Comparison of ENCODE assay signal across 15 mouse cellular contexts in the genomic region with DNA sequence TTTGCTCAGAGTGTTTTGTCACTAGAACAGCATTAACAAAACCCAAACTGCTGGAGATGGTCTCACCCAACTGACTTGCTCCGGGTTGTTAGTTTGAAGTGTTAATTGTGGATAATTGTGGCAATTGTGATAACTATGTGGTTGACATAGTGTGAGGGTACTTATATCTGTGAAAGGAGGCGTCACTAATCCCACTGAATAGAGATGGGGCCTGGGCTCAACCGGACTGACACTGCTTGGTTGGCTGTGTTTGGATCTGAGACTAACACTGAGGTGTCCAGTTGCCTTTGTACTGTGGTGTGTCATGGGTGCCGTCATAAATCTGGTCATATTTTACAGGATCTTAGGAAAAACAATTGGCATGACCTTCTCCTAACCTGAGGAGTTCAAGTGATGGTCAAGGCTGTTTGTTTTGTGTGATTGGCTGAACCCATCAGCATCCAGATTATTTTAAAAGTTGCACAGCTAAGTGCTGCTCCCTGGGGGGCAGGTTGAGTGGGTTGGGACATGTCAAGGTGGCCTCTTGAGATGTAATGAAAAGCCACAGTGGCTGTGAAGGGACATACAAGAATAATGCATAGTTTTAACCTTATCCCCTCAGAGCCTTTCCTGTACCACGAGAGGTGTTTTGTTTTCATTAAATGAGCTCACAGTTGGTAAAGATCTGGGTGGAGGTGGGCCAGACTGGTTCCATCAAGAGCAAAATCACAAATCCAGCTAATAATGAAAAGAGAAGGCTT. TPM values are rescaled to one million over a fixed set of nuclear protein-coding genes. Genes with fewer than 3 reads are reported as not detected.
DNase-seq lines count a peak whose midpoint lies in the region; ATAC-seq and TF ChIP-seq lines count a peak whose summit lies in the region.
"Had no signal": no experiment of that assay in that cellular context is flagged by ENCODE, and none has a peak within 500 bp of the region (broad histone marks: within the 10 kb centered on the region; RNA-seq: fewer than 3 reads in every experiment).

No protein-coding gene starts in this region.

- H3K27ac ChIP-seq in lung, postnatal 0 days (ENCODE audit: low read length) = no peak overlapping the region
- no peak overlapping the region; the same call in 1 of the 2 replicates for H3K27ac ChIP-seq in forebrain, embryonic 16.5 days (ENCODE audit: low read length)
- H3K27ac ChIP-seq in limb, embryonic 12.5 days = peak overlapping the region; percentile 17; the same call in 1 of the 2 replicates
- H3K27ac ChIP-seq in neural tube, embryonic 15.5 days (replicated peaks) = no peak overlapping the region
- no peak overlapping the region for H3K27ac ChIP-seq in gastrocnemius, adult 2 months
- H3K27ac ChIP-seq: limb, embryonic 13.5 days had no signal

- TF ChIP-seq EP300 in lung, postnatal 0 days (IDR thresholded peaks at IDR 0.05) = no peak

- H3K9me3 ChIP-seq in lung, postnatal 0 days (ENCODE audit: low read length) = no peaks in the 10 kb centered on the region
- H3K9me3 ChIP-seq in forebrain, embryonic 16.5 days (ENCODE audit: control insufficient read depth, low read length) = no peaks in the 10 kb centered on the region
- H3K9me3 ChIP-seq in limb, embryonic 12.5 days = no peaks in the 10 kb centered on the region
- H3K9me3 ChIP-seq in neural tube, embryonic 15.5 days (replicated peaks) = no peaks in the 10 kb centered on the region
- H3K9me3 ChIP-seq: limb, embryonic 13.5 days had no signal

- DNase-seq in lung, postnatal 0 days (ENCODE audit: low spot score) = no peak
- DNase-seq in lung, postnatal 4 days = no peak
- DNase-seq in thymus, postnatal 36 days = no peak
- no peak for DNase-seq in cerebellum, adult 11 months
- no peak for DNase-seq in gastrocnemius, adult 2 months
- DNase-seq: heart, postnatal 14 days; kidney, adult 8-10 months; lung, embryonic 14.5 days; thymus, postnatal 25 days had no signal

- H3K36me3 ChIP-seq in lung, postnatal 0 days (ENCODE audit: insufficient read depth, low read length) = no peaks in the 10 kb centered on the region
- H3K36me3 ChIP-seq in forebrain, embryonic 16.5 days (ENCODE audit: control insufficient read depth, insufficient read depth) = no peaks in the 10 kb centered on the region
- H3K36me3 ChIP-seq in limb, embryonic 12.5 days = no peaks in the 10 kb centered on the region
- H3K36me3 ChIP-seq in neural tube, embryonic 15.5 days = no peaks in the 10 kb centered on the region
- H3K36me3 ChIP-seq: limb, embryonic 13.5 days had no signal

- no peak overlapping the region for H3K4me2 ChIP-seq in lung, postnatal 0 days (replicated peaks; ENCODE audit: low read depth, low read length)
- H3K4me2 ChIP-seq in forebrain, embryonic 16.5 days (ENCODE audit: low read length) = no peak overlapping the region
- no peak overlapping the region for H3K4me2 ChIP-seq in limb, embryonic 12.5 days
- no peak overlapping the region for H3K4me2 ChIP-seq in neural tube, embryonic 15.5 days
- H3K4me2 ChIP-seq: limb, embryonic 13.5 days; lung, embryonic 14.5 days had no signal

- H3K4me1 ChIP-seq in lung, postnatal 0 days (ENCODE audit: insufficient read depth, low read depth, low read length) = no peaks in the 10 kb centered on the region
- H3K4me1 ChIP-seq in forebrain, embryonic 16.5 days (replicated peaks; ENCODE audit: control insufficient read depth, insufficient read depth, low read length) = peaks cover 15% of the 10 kb centered on the region
- 0 out of 2 replicates have a peak, but pooled peaks cover 6% of the 10 kb centered on the region for H3K4me1 ChIP-seq in limb, embryonic 12.5 days (replicated peaks)
- H3K4me1 ChIP-seq in neural tube, embryonic 15.5 days = peaks cover 6% of the 10 kb centered on the region

- no peak overlapping the region for H3K4me3 ChIP-seq in lung, postnatal 0 days (ENCODE audit: low read depth, low read length)
- H3K4me3 ChIP-seq in forebrain, embryonic 16.5 days (replicated peaks; ENCODE audit: low read length) = no peak overlapping the region
- no peak overlapping the region for H3K4me3 ChIP-seq in limb, embryonic 12.5 days (replicated peaks)
- H3K4me3 ChIP-seq in neural tube, embryonic 15.5 days (replicated peaks) = no peak overlapping the region
- no peak overlapping the region for H3K4me3 ChIP-seq in gastrocnemius, adult 2 months
- H3K4me3 ChIP-seq: limb, embryonic 13.5 days had no signal

- no peak overlapping the region for H3K9ac ChIP-seq in lung, postnatal 0 days (replicated peaks; ENCODE audit: low read depth)
- H3K9ac ChIP-seq in forebrain, embryonic 16.5 days (replicated peaks; ENCODE audit: low read depth, low read length) = no peak overlapping the region
- H3K9ac ChIP-seq in limb, embryonic 12.5 days (replicated peaks) = no peak overlapping the region
- H3K9ac ChIP-seq in neural tube, embryonic 15.5 days (replicated peaks) = no peak overlapping the region
- H3K9ac ChIP-seq: limb, embryonic 13.5 days; lung, embryonic 14.5 days had no signal

- intact Hi-C loops in gastrocnemius, adult 2 months (cut with DNase I) = no loop called here

- WGBS in lung, postnatal 0 days = 50% methylated on average over 5 of the region's 5 CpGs
- WGBS in forebrain, embryonic 16.5 days = 7% methylated on average over 5 of the region's 5 CpGs
- 54% methylated on average over 5 of the region's 5 CpGs for WGBS in limb, embryonic 12.5 days
- WGBS in neural tube, embryonic 15.5 days = 18% methylated on average over 5 of the region's 5 CpGs

- H3K27me3 ChIP-seq in lung, postnatal 0 days (replicated peaks; ENCODE audit: insufficient read depth, low read length) = no peaks in the 10 kb centered on the region
- no peaks in the 10 kb centered on the region for H3K27me3 ChIP-seq in forebrain, embryonic 16.5 days (replicated peaks; ENCODE audit: control insufficient read depth, insufficient read depth, low read length)
- H3K27me3 ChIP-seq in limb, embryonic 12.5 days = no peaks in the 10 kb centered on the region
- no peaks in the 10 kb centered on the region for H3K27me3 ChIP-seq in neural tube, embryonic 15.5 days (replicated peaks)
- H3K27me3 ChIP-seq: limb, embryonic 13.5 days had no signal

- ATAC-seq in lung, postnatal 0 days = peak; percentile 14; the same call in 1 of the 2 replicates
- peak; percentile 43 for ATAC-seq in forebrain, embryonic 16.5 days
- ATAC-seq in limb, embryonic 12.5 days (ENCODE audit: insufficient number of reproducible peaks, insufficient read depth, low FRiP score, low TSS enrichment, low read depth) = peak; percentile 59
- peak; percentile 43 for ATAC-seq in neural tube, embryonic 15.5 days (ENCODE audit: low FRiP score)

- TF ChIP-seq CTCF in lung, postnatal 0 days (IDR thresholded peaks at IDR 0.05) = no peak
- no peak for TF ChIP-seq CTCF in gastrocnemius, adult 2 months (IDR thresholded peaks at IDR 0.05)

RNA-seq across cellular contexts. Expression of a gene that starts 28.2 kb away (rescaled TPM):
- 0.13 and 0.19 TPM in 2 replicates for polyA plus RNA-seq in lung, postnatal 0 days (2015; fragmentation: Nextera tagmentation; extraction: Ambion mirVana)
- 1.6 and 3.2 TPM in 2 replicates for polyA plus RNA-seq in forebrain, embryonic 16.5 days (2015; fragmentation: Nextera tagmentation; extraction: Ambion mirVana)
- polyA plus RNA-seq in limb, embryonic 12.5 days (2016; fragmentation: Nextera tagmentation; extraction: Ambion mirVana) = 0.35 and 0.45 TPM in 2 replicates
- 1.1 and 1.5 TPM in 2 replicates for polyA plus RNA-seq in neural tube, embryonic 15.5 days (2015; fragmentation: Nextera tagmentation; extraction: Ambion mirVana)
- total RNA-seq in gastrocnemius, adult 2 months (2021) = not detected
- total RNA-seq: granulocyte monocyte progenitor cell, adult 5-6 weeks; monocyte, adult 5-6 weeks had no signal
